Mouse (Mus musculus) limb, embryonic 14.5 days (tissue): ENCODE results near the gene Tbcb. TPM values are rescaled to one million over a fixed set of nuclear protein-coding genes. Genes with fewer than 3 reads are reported as not detected.
"Not testable (repeated sequence)": the region's sequence is repeated elsewhere in the genome, so short reads cannot be mapped to it uniquely, and the experiment has no call there.

Experiments
- ATAC-seq: fragments of 200-750 bp; cut with Nextera tagmentation; 2 replicates; pipeline ENCODE4 v1.8.0; 2017; ENCODE audit warnings: low read depth, moderate number of reproducible peaks, moderate TSS enrichment; ENCODE audit not compliant: low FRiP score
- DNase-seq: peaks from one replicate; pipeline ENCODE4 v3.0.0-alpha.2; 2015; ENCODE audit warnings: low spot score
- H3K27ac ChIP-seq: fragments of 300-500 bp; sonication (generic); replicated peaks from 2 replicates; pipeline ENCODE4 v1.5.1; 2014; ENCODE audit warnings: low read depth, mild to moderate bottlenecking, low read length, moderate library complexity, mixed read lengths
- H3K27me3 ChIP-seq: fragments of 300-500 bp; sonication (generic); 2 replicates; pipeline ENCODE4 v1.6.1; 2014; ENCODE audit warnings: low read length, mixed read lengths; ENCODE audit not compliant: control insufficient read depth, insufficient read depth
- H3K36me3 ChIP-seq: fragments of 300-500 bp; sonication (generic); 2 replicates; pipeline ENCODE4 v1.6.1; 2014; ENCODE audit warnings: mild to moderate bottlenecking, low read length, moderate library complexity, mixed read lengths; ENCODE audit not compliant: control insufficient read depth, insufficient read depth
- H3K4me1 ChIP-seq: fragments of 300-500 bp; sonication (generic); 2 replicates; pipeline ENCODE4 v1.6.1; 2014; ENCODE audit warnings: antibody characterized with exemption, low read length, mixed read lengths; ENCODE audit not compliant: control insufficient read depth, insufficient read depth
- H3K4me2 ChIP-seq: fragments of 300-500 bp; sonication (generic); replicated peaks from 2 replicates; pipeline ENCODE4 v1.6.1; 2014; ENCODE audit warnings: low read depth, mild to moderate bottlenecking, low read length, moderate library complexity; ENCODE audit not compliant: severe bottlenecking
- H3K4me3 ChIP-seq: fragments of 300-500 bp; sonication (generic); replicated peaks from 2 replicates; pipeline ENCODE4 v1.5.1; 2014; ENCODE audit warnings: low read length
- H3K9ac ChIP-seq: fragments of 300-500 bp; sonication (generic); 2 replicates; pipeline ENCODE4 v1.6.1; 2014; ENCODE audit warnings: mild to moderate bottlenecking, low read depth, low read length, moderate library complexity; ENCODE audit not compliant: severe bottlenecking
- H3K9me3 ChIP-seq: fragments of 300-500 bp; sonication (generic); 2 replicates; pipeline ENCODE4 v1.6.1; 2016; ENCODE audit warnings: low read length; ENCODE audit not compliant: control insufficient read depth
- POLR2A ChIP-seq: fragments of 200-500 bp; IDR thresholded peaks from 2 replicates; pipeline ENCODE4 v1.8.0; 2012; ENCODE audit warnings: inconsistent platforms, mild to moderate bottlenecking, moderate library complexity, borderline replicate concordance; ENCODE audit not compliant: insufficient read depth, insufficient read length; ENCODE audit errors: extremely low read depth
- WGBS: fragments of 180-500 bp; shearing (Covaris S2); extraction: QIAGEN DNeasy Blood & Tissue Kit; methylation state at CpG from one replicate; pipeline ENCODE4 v1.1.7; 2014; 5-methylcytosine and 5-hydroxymethylcytosine counted together
- polyA plus RNA-seq, 2 experiments: library from polyadenylated mRNA; depleted of rRNA in 1 of 2; stranded (reverse) in 1 of 2; unstranded in 1 of 2; fragments of >200 nt; fragmentation: Nextera tagmentation in 1 of 2; extraction: Ambion mirVana in 1 of 2; gene quantifications; 2 replicates each; pipeline versions ENCODE4 v1.2.1 to v1.2.3; 2012 to 2014

Tbcb gene
- polyA plus RNA-seq, 2 experiments, result 90.3 to 185 TPM

GRCm38 (mm10) chr7:30265041-30265440, 33.0 kb upstream of the Tbcb start:
- WGBS, result 79% methylated on average over 2 of the region's 2 CpGs
- no peak overlapping the region for H3K4me3 ChIP-seq
- H3K27me3 ChIP-seq, result no peaks in the 10 kb centered on the region
- H3K36me3 ChIP-seq, result peaks cover 9% of the 10 kb centered on the region; the same call in 1 of the 2 replicates
- DNase-seq (no peak), ATAC-seq (no peak)
- H3K4me2 ChIP-seq, result no peak overlapping the region
- H3K27ac ChIP-seq, result no peak overlapping the region
- no peak for TF ChIP-seq POLR2A
- H3K9ac ChIP-seq, result no peak overlapping the region
- H3K9me3 ChIP-seq, result no peaks in the 10 kb centered on the region
- no peaks in the 10 kb centered on the region for H3K4me1 ChIP-seq

DNA sequence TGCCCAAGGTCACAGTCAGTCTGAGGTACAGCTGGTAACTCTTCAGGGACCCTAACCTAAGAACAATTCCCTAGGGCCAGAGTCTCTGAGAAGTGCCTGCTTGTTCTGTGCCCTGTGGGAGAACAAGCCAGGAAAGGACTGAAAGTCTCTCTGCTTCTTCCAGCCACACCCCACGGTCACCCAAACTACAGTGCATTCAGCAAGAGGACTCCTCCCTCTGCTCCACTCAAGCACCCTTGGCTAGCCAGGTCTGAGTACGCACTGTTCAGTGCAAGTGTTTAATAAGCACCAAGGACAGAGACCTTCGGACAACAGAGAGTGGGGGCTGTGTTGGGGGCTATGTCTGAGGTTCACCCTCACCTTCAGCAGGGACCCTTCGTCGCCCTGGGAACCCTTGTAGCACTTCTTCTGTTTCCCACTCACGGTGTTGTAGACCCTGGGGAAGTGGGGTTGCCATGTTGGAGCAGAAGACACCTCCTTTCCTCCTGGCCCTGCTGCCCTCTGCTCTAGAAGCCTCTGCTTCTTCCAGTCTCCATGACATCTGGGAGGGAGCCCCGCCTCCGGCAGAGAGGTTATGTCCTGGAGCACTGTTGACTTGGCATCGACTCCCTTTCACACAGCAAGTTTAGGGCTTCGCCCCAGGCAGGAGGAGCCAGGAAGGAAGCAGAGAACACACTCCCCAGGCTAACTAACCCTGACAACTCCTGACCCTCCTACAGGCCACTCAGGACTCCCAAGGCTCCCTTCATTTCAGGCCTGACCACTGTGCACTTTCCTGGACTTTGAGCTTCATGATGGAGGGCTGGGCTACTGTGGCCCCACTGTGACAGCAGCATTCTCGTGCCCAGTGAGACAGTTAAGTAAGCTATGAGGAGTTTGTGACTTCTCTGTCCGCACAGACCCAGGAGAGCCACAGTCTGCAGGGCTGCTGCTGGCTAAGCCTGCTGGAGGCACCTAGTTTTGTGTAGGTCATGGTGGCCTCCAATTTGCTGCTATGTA, 20.2 kb upstream of the Tbcb start:
- no peak overlapping the region for H3K9ac ChIP-seq
- 78% methylated on average over 12 of the region's 12 CpGs for WGBS
- TF ChIP-seq POLR2A, result no peak
- H3K4me1 ChIP-seq, result no peaks in the 10 kb centered on the region
- H3K36me3 ChIP-seq, result peaks cover 3% of the 10 kb centered on the region; the same call in 1 of the 2 replicates
- no peak overlapping the region for H3K27ac ChIP-seq
- no peaks in the 10 kb centered on the region for H3K27me3 ChIP-seq
- no peak overlapping the region for H3K4me2 ChIP-seq
- no peak for DNase-seq
- no peak overlapping the region for H3K4me3 ChIP-seq
- no peak for ATAC-seq
- H3K9me3 ChIP-seq, result no peaks in the 10 kb centered on the region

DNA sequence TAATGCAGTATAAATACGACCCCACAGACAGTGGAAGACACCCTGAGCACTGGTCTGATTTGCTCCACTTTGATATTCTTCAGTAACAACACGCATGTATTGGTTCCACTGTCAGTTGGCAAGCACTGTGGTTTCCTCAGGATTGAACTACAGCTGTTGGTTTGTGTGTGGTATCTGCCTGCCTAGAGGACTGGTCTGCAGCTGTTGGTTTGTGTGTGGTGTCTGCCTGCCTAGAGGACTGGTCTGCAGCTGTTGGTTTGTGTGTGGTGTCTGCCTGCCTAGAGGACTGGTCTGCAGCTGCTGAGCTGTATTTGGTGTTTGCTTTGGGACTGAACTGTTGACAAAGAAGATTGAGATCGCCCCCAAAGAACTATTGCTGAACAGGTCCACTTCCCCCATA, 5.3 kb upstream of the Tbcb start:
- H3K4me1 ChIP-seq, H3K4me3 ChIP-seq, DNase-seq, H3K9me3 ChIP-seq, H3K9ac ChIP-seq, H3K4me2 ChIP-seq, H3K27ac ChIP-seq, H3K27me3 ChIP-seq, ATAC-seq: not testable (repeated sequence)
- peaks cover 34% of the 10 kb centered on the region for H3K36me3 ChIP-seq
- WGBS, result 77% methylated on average over 3 of the region's 3 CpGs

DNA sequence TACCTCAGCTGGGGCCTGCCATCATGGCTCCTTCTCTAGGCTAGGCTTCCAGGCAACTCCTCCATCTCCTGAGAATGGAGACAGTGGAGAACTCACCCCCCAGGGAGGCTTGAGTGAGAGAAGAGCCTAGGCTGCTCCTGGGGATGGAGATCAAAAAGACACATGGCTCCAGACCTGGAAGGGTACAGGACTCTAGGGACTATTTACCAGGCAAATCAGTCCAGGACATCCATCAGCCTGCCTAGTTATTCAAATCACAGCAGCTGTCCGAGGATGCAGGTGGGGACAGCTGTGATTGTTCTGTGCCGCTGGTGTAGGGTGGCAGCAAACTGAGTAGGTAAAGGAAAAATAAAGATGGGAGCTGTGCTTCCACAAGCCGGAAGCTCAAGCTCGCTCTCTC, 3.6 kb upstream of the Tbcb start, which contains the start of gene Ovol3:
Gene Ovol3 (minus strand): TSS at position 101 of the 400 bp plus-strand sequence.
- 79% methylated on average over 4 of the region's 4 CpGs for WGBS
- no peaks in the 10 kb centered on the region for H3K9me3 ChIP-seq
- H3K9ac ChIP-seq, result no peak within 1 kb of the TSS
- H3K4me3 ChIP-seq, result no peak within 1 kb of the TSS
- TF ChIP-seq POLR2A, result no peak
- no peak within 1 kb of the TSS for H3K27ac ChIP-seq
- DNase-seq (no peak), ATAC-seq (no peak)
- H3K4me1 ChIP-seq, result peaks cover 10% of the 10 kb centered on the region
- peaks cover 29% of the 10 kb centered on the region for H3K36me3 ChIP-seq
- no peak within 1 kb of the TSS for H3K4me2 ChIP-seq
- H3K27me3 ChIP-seq, result no peaks in the 10 kb centered on the region

DNA sequence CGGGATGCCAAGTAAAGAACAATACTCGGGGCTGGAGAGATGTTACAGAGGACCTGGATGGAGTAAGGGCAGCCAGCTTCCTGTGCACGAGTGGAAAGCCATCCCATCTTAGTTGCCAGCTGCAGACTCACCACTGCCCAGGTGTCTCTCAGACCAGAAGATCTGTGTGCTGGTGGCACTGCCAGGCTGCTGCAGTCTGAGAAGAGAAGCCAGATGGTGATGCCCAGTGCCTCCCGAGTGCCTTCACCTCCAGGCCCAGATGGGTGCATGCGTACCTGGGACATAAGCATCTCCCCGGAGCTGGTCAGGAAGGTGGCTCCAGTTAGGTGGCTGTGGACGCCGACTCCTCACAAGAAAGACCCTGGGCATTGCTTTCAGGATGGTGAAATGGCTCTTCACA, 3.0 kb upstream of the Tbcb start:
- ATAC-seq (no peak), DNase-seq (no peak)
- Histone ChIP-seq H3K36me3 (peaks cover 28% of the 10 kb centered on the region), H3K4me2 (no peak overlapping the region), H3K27me3 (no peaks in the 10 kb centered on the region), H3K4me1 (peaks cover 10% of the 10 kb centered on the region), H3K4me3 (no peak overlapping the region), H3K9me3 (no peaks in the 10 kb centered on the region), H3K9ac (no peak overlapping the region), H3K27ac (no peak overlapping the region)
- TF ChIP-seq POLR2A, result no peak
- 89% methylated on average over 8 of the region's 8 CpGs for WGBS
